Mouse (Mus musculus) limb, embryonic 12.5 days (tissue): ENCODE measurements at regions not wholly inside any gene's neighbourhood (a gene's known extent, or its start where the extent isn't known, plus 50 kb on each side); places are given as distances from the start of the nearest gene placed in this dataset.
A peak's percentile ranks its signal among the peaks of the same experiment; 100 is the strongest.

Source experiments
- ATAC-seq: fragments of 200-750 bp; cut with Nextera tagmentation; 2 replicates; pipeline ENCODE4 v1.8.0; 2017; ENCODE audit warnings: low read depth, moderate TSS enrichment; ENCODE audit not compliant: insufficient number of reproducible peaks, insufficient read depth, low FRiP score, low TSS enrichment
- H3K27ac ChIP-seq: fragments of 300-500 bp; sonication (generic); 2 replicates; pipeline ENCODE4 v1.5.1; 2016; ENCODE audit warnings: mild to moderate bottlenecking, moderate library complexity
- H3K27me3 ChIP-seq: fragments of 300-500 bp; sonication (generic); 2 replicates; pipeline ENCODE4 v1.6.1; 2016; ENCODE audit warnings: mild to moderate bottlenecking, moderate library complexity
- H3K36me3 ChIP-seq: fragments of 300-500 bp; sonication (generic); 2 replicates; pipeline ENCODE4 v1.6.1; 2016; ENCODE audit warnings: mild to moderate bottlenecking, moderate library complexity
- H3K4me1 ChIP-seq: fragments of 300-500 bp; sonication (generic); replicated peaks from 2 replicates; pipeline ENCODE4 v1.6.1; 2016
- H3K4me2 ChIP-seq: fragments of 300-500 bp; sonication (generic); 2 replicates; pipeline ENCODE4 v1.6.1; 2016; ENCODE audit warnings: mild to moderate bottlenecking, moderate library complexity
- H3K4me3 ChIP-seq: fragments of 300-500 bp; sonication (generic); replicated peaks from 2 replicates; pipeline ENCODE4 v1.5.1; 2016; ENCODE audit warnings: mild to moderate bottlenecking
- H3K9ac ChIP-seq: fragments of 300-500 bp; sonication (generic); replicated peaks from 2 replicates; pipeline ENCODE4 v1.6.1; 2016; ENCODE audit warnings: mild to moderate bottlenecking, moderate library complexity
- H3K9me3 ChIP-seq: fragments of 300-500 bp; sonication (generic); 2 replicates; pipeline ENCODE4 v1.6.1; 2016; ENCODE audit warnings: mild to moderate bottlenecking, moderate library complexity
- WGBS: fragments of 180-500 bp; shearing (Covaris S2); methylation state at CpG from one replicate; pipeline ENCODE4 v1.1.7; 2016; 5-methylcytosine and 5-hydroxymethylcytosine counted together

DNA sequence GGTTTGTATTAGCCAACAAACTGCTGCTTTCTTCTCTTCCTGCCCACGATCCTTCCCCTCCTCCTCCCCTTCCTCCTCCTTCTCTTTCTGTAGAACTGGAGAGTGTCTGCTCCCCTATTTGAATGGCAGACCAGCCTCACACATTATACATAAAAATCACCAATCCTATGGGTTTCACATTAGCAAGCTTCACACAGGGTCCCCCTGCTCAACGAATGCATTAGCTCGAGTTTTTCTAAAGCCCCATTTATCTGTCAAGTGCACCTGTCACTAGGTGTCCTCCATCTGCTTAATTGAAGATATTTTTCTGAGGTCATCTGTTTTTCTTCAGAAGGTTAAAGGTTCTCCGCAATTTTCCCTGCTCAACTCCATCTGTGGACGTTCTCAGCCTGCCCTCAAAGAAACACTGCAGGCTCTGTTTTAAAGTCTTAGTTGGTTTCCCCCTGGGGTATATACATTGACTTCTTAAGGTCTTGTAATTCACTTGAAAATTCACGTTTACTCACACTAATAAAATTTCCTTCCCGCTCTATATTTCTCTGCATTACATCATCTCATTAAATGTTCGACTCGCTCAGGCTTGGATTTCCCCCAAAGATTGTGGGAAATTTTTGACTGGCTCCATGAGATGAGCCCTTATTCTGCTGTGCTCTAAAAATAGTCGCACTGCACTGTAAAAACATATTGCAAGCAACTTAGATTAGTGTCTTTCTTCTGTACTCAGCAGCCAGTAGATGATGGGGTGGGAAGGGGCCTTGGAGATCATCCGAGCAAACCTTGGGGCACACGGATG, 105.3 kb downstream of the Mex3b start:
- Histone ChIP-seq H3K9me3 (0 out of 2 replicates have a peak, but pooled peaks cover 4% of the 10 kb centered on the region), H3K36me3 (no peaks in the 10 kb centered on the region), H3K4me2 (peak overlapping the region; percentile 26), H3K4me1 (peaks cover 20% of the 10 kb centered on the region), H3K9ac (no peak overlapping the region), H3K27ac (peak overlapping the region; percentile 83), H3K4me3 (no peak overlapping the region), H3K27me3 (no peaks in the 10 kb centered on the region)
- ATAC-seq, result peak; percentile 94
- 30% methylated on average over 12 of the region's 12 CpGs for WGBS

DNA sequence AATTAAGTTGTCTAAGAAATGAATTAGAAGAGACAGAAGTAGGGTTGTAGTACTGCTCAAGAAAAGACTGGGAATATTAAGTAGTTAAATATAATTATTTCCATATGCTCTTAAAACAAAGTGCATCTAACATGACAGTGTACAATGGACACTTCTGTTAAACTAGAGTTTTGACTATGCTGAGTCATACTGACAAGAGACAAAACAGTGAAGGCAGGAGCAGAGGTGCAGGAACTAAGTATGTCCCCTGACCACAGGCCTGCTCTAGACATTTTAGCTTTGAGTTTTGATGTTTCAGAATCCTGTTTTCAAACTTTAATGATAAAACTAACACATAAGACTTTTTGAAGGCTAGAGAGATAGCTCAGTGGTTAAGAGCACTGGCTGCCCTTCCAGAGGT, 123.6 kb downstream of the Mex3b start:
- no peaks in the 10 kb centered on the region for H3K4me1 ChIP-seq
- no peaks in the 10 kb centered on the region for H3K9me3 ChIP-seq
- no peak overlapping the region for H3K4me2 ChIP-seq
- no peaks in the 10 kb centered on the region for H3K27me3 ChIP-seq
- H3K4me3 ChIP-seq, result no peak overlapping the region
- no peak overlapping the region for H3K9ac ChIP-seq
- ATAC-seq, result no peak
- no peak overlapping the region for H3K27ac ChIP-seq
- no peaks in the 10 kb centered on the region for H3K36me3 ChIP-seq

DNA sequence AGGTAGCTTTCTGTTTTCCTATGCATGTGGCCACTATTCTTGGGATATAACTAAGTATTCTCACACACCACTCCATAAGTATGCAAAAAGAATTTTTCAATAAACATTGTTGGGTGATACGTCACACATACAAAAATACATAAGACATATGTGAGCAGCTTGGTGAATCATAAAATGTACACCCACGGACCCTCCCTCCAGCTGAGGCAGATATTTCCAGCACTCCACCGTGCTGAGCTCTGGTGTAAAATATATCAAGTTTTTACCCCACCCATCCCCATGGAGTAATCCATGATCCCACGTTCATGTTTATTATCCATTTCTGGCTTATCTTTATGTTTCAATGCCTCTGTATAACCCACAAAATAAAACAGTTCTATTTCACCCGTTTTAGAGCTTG, 126.0 kb downstream of the Mex3b start:
- ATAC-seq, result no peak
- 85% methylated on average over 5 of the region's 5 CpGs for WGBS
- Histone ChIP-seq H3K27ac (no peak overlapping the region), H3K4me2 (no peak overlapping the region), H3K27me3 (no peaks in the 10 kb centered on the region), H3K4me3 (no peak overlapping the region), H3K4me1 (no peaks in the 10 kb centered on the region), H3K9me3 (no peaks in the 10 kb centered on the region), H3K36me3 (no peaks in the 10 kb centered on the region), H3K9ac (no peak overlapping the region)

DNA sequence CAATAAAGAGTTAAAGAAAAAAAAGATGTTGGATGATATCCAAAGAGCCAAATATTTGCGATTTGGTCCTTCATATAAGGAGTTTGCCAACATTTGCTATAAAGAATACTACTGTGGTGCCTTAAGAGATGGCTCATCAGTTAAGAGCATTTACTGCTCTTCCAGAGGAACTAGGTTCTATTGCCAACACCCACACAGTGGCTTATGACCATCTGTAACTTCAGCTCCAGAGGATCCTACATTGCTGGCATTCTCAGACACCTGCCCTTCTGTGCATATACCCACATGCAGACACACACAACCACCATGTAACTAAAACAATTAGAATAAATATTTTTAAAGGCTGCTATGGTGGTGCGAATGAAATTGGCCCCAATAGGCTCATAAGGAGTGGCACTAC, 131.7 kb downstream of the Mex3b start:
- no peak for ATAC-seq
- Histone ChIP-seq H3K9ac (no peak overlapping the region), H3K4me1 (no peaks in the 10 kb centered on the region), H3K9me3 (no peaks in the 10 kb centered on the region), H3K4me3 (no peak overlapping the region), H3K4me2 (no peak overlapping the region), H3K27ac (no peak overlapping the region), H3K36me3 (no peaks in the 10 kb centered on the region), H3K27me3 (no peaks in the 10 kb centered on the region)
- WGBS, result 81% methylated on average over 2 of the region's 2 CpGs

DNA sequence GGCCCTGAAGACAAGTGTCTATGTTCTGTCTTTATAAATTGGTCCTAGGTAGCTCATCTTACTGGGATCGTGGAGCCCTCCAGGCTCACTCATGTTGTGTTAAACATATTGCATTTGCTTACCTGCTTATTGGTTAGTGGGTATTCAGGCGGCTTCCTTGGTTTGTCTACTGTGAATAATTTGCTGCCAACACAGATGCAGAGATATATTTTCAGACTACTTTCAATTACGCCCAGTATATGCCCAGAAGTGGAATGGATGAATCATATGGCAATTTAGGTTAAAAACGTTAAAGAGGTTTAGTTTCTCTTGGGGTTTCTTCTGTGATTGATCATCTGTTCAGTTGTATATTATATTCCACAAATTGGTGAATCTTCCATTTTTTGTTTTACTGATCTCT, 140.4 kb downstream of the Mex3b start:
- no peak overlapping the region for H3K4me3 ChIP-seq
- H3K4me1 ChIP-seq, result no peaks in the 10 kb centered on the region
- no peaks in the 10 kb centered on the region for H3K36me3 ChIP-seq
- H3K27ac ChIP-seq, result no peak overlapping the region
- no peak overlapping the region for H3K9ac ChIP-seq
- H3K27me3 ChIP-seq, result no peaks in the 10 kb centered on the region
- ATAC-seq, result no peak
- no peaks in the 10 kb centered on the region for H3K9me3 ChIP-seq
- WGBS, result 91% methylated on average over 4 of the region's 4 CpGs
- H3K4me2 ChIP-seq, result no peak overlapping the region

DNA sequence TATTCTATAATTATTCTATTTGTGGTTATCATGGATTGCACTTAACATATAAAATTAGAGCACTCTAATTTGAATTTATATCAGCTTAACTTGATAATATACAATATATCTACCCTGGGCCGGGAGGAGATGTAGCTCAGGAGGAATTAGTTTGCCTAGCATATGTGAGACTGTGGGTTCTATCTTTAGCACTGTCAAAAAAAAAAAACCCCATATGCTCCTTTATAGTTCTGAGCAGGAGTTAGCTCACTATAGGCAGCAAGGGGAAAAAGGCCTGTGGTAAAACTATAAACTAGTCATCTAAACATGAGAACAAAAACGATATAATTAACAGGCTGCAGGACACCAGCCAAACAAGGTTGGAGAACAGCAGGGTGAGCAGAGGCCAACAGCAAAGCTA, 145.0 kb downstream of the Mex3b start:
- H3K9ac ChIP-seq, result no peak overlapping the region
- no peaks in the 10 kb centered on the region for H3K36me3 ChIP-seq
- no peaks in the 10 kb centered on the region for H3K27me3 ChIP-seq
- WGBS, result 60% methylated on average over 2 of the region's 2 CpGs
- no peak overlapping the region for H3K27ac ChIP-seq
- ATAC-seq, result no peak
- no peak overlapping the region for H3K4me3 ChIP-seq
- H3K4me2 ChIP-seq, result no peak overlapping the region
- no peaks in the 10 kb centered on the region for H3K9me3 ChIP-seq
- H3K4me1 ChIP-seq, result peaks cover 14% of the 10 kb centered on the region

DNA sequence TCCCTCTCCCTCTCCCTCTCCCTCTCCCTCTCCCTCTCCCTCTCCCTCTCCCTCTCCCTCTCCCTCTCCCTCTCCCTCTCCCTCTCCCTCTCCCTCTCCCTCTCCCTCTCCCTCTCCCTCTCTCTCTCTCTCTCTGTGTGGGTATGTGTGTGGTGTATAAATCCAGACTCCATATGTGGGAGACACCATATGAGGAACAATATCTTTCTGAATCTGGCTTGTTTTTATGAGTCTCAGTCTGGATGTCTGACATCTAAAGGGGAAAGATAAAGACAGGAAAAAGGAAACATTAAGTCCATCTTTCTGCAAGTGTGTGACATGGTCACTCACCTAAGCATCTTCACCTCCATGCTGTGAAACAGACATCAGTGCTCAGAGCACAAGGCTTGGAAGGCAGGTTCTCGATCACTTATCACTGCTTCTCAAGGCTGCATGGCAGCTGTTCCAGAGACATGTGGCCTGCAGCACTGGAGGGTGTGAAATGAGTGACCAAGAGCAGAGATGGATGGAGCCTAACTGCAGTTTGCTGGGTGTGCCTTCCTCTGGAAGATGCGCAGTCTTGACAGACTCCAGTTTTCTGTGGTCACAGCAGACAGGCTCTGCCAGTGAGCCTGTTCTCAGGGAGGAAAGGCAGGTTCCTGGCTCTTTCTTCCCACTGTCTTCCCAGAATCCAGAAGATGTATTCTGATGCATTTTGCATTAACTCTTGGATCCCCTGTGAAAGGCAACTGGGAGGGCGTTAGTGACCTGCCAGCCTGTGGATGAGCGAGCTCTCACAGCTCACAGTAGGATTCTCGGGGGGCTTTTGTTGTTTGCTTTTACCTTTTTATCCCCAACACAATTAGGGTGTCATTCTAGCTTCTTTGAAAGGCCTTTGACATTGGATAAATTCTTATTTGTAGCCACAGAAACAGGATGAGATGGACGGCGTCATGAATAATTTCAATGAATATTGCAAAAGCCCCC, 147.9 kb downstream of the Mex3b start:
- 64% methylated on average over 7 of the region's 7 CpGs for WGBS
- Histone ChIP-seq H3K27me3 (no peaks in the 10 kb centered on the region), H3K4me3 (no peak overlapping the region), H3K27ac (no peak overlapping the region), H3K9ac (no peak overlapping the region), H3K4me2 (no peak overlapping the region), H3K9me3 (no peaks in the 10 kb centered on the region), H3K4me1 (peaks cover 14% of the 10 kb centered on the region), H3K36me3 (no peaks in the 10 kb centered on the region)
- no peak for ATAC-seq

DNA sequence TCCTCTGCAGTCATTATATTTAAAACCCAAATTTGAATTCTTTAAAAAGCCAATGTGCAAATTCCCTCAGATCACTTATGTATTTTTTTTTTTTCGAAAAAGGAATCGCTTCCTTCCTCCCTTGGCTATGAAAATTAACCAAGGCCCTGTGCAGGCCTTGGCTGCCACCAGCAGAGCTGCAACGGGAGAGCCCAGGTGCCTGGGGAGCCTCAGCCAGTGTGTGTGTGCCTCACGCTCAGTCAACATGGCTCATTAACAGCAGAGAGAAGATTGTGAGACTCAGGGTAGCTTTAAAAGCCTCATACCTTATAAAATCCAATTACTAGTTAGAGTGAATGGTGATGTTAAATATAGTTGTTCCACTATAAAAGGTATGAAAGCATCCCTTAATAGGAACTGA, 148.6 kb downstream of the Mex3b start:
- 28% methylated on average over 4 of the region's 4 CpGs for WGBS
- H3K9me3 ChIP-seq, result no peaks in the 10 kb centered on the region

DNA sequence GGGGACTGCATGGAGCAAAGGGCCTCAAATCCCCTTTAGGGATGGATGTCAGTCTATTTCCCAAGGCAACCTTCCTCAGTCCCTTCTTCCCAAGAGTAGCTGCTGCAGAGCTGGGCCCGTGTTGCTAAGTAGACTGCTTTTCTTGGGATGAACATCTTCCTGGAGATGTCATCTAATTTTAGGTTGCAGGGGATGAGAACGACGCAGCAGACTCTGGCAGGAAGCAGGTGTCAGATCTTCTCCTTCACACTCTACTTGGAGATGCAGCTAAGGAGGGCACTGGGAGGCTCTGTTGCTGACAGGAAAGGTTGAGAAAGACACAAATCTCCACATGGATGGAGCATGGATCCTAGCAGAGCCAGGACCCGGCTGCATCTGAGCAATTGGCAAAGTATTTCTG, 149.4 kb downstream of the Mex3b start:
- WGBS, result 72% methylated on average over 4 of the region's 4 CpGs
- no peaks in the 10 kb centered on the region for H3K36me3 ChIP-seq
- no peaks in the 10 kb centered on the region for H3K9me3 ChIP-seq
- ATAC-seq, result no peak
- no peak overlapping the region for H3K4me2 ChIP-seq
- H3K27me3 ChIP-seq, result no peaks in the 10 kb centered on the region
- no peak overlapping the region for H3K4me3 ChIP-seq
- H3K4me1 ChIP-seq, result peaks cover 14% of the 10 kb centered on the region
- H3K27ac ChIP-seq, result no peak overlapping the region
- H3K9ac ChIP-seq, result no peak overlapping the region

More for the DNA sequence above, 148.6 kb downstream of the Mex3b start:
- no peak overlapping the region for H3K9ac ChIP-seq
- 0 out of 2 replicates have a peak overlapping the region, but pooled peaks have one; percentile 53 for H3K27ac ChIP-seq
- H3K36me3 ChIP-seq, result no peaks in the 10 kb centered on the region
- no peak overlapping the region for H3K4me3 ChIP-seq
- ATAC-seq, result peak; percentile 47; the same call in 1 of the 2 replicates
- no peak overlapping the region for H3K4me2 ChIP-seq
- H3K27me3 ChIP-seq, result no peaks in the 10 kb centered on the region
- peaks cover 14% of the 10 kb centered on the region for H3K4me1 ChIP-seq

DNA sequence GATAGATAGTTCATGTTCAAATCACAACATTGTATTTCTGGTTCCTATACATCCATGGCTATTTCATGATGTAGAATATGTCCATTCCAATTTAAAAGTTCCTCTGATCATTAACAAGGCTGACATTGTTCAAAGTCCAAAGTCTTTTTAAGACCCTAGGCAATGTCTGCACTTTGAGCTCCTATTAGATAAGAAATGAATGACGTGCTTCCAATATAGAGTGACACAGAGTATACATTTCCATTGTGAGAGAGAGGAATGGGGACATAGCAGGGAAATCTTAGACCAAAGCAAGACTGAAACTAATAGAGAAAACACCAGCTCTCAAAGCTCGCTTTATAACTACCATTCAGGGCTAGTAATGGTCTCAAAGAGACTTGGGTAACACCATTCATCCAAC, 153.5 kb downstream of the Mex3b start:
- H3K4me2 ChIP-seq, result no peak overlapping the region
- 91% methylated on average over 2 of the region's 2 CpGs for WGBS
- no peak overlapping the region for H3K27ac ChIP-seq
- no peaks in the 10 kb centered on the region for H3K27me3 ChIP-seq
- H3K4me1 ChIP-seq, result peaks cover 6% of the 10 kb centered on the region
- H3K36me3 ChIP-seq, result no peaks in the 10 kb centered on the region
- ATAC-seq, result no peak
- H3K9ac ChIP-seq, result no peak overlapping the region
- no peaks in the 10 kb centered on the region for H3K9me3 ChIP-seq
- no peak overlapping the region for H3K4me3 ChIP-seq

DNA sequence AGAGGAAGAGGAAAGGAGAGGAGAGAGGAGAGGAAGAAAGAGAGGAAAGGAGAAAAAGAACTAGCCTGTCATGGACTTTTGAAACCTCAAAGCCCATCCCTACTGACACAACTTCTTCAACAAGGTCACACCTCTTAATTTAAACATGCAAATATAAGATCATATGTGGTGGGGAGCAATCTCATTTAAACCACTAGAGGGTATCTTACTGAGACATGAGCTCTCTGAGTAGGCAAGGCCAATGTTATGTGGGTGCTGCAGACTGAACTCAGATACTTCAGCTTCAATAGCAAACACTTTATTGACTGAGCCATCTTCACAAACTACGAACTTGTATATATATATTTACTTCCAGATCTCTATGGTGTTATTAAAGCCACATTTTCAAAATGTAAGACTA, 156.9 kb downstream of the Mex3b start:
- Histone ChIP-seq H3K4me3 (no peak overlapping the region), H3K4me2 (no peak overlapping the region), H3K27ac (no peak overlapping the region), H3K36me3 (no peaks in the 10 kb centered on the region), H3K9me3 (no peaks in the 10 kb centered on the region), H3K4me1 (no peaks in the 10 kb centered on the region), H3K9ac (no peak overlapping the region), H3K27me3 (0 out of 2 replicates have a peak, but pooled peaks cover 3% of the 10 kb centered on the region)
- no peak for ATAC-seq
- 93% methylated on average over 1 of the region's 1 CpGs for WGBS
